Mouse (Mus musculus): ENCODE measurements at regions not wholly inside any gene's neighbourhood (a gene's known extent, or its start where the extent isn't known, plus 50 kb on each side); places are given as distances from the start of the nearest gene placed in this dataset.

DNA sequence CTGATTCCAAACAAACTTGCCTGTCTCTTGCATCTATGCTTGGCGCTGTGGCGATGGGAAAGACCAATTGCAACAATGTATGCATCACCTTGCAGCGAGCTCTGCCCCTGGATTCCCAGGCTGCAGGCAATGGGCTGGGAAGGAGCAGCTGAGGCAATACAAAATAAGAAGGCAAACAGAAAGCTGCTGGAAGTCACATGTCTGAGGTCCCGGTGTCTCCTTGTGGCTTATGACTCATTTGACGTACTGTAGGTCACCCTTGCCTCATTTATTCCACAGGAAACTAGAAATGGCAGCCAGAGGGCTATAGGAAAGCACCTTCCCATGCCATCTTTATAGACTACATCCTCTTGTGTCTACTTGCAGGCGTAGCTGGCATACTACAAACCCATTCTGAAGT, 140.9 kb downstream of the Chic2 start:
- H3K27me3 ChIP-seq (replicated peaks; ENCODE audit: control insufficient read depth, insufficient read depth, low read length), result no peaks in the 10 kb centered on the region
- H3K9ac ChIP-seq (ENCODE audit: low read depth, low read length), result no peak overlapping the region
- no peak for ATAC-seq
- 92% methylated on average over 6 of the region's 6 CpGs for WGBS
- H3K27ac ChIP-seq (ENCODE audit: low read depth, low read length), result no peak overlapping the region
- H3K4me1 ChIP-seq (ENCODE audit: control insufficient read depth, insufficient read depth, low read depth, low read length), result no peaks in the 10 kb centered on the region
- H3K4me2 ChIP-seq (ENCODE audit: low read length), result no peak overlapping the region
- H3K36me3 ChIP-seq (ENCODE audit: control insufficient read depth, insufficient read depth, low read length), result no peaks in the 10 kb centered on the region
- 0 out of 2 replicates have a peak, but pooled peaks cover 2% of the 10 kb centered on the region for H3K9me3 ChIP-seq (ENCODE audit: control insufficient read depth, low read length)
- no peak overlapping the region for H3K4me3 ChIP-seq (ENCODE audit: low read length)

- Histone ChIP-seq H3K4me1 (ENCODE audit: control insufficient read depth, insufficient read depth, low read depth, low read length) (no peaks in the 10 kb centered on the region), H3K36me3 (ENCODE audit: control insufficient read depth, insufficient read depth, low read length) (no peaks in the 10 kb centered on the region), H3K27me3 (replicated peaks; ENCODE audit: control insufficient read depth, insufficient read depth, low read length) (no peaks in the 10 kb centered on the region), H3K27ac (ENCODE audit: low read depth, low read length) (no peak overlapping the region), H3K4me2 (ENCODE audit: low read length) (no peak overlapping the region), H3K4me3 (ENCODE audit: low read length) (no peak overlapping the region), H3K9ac (ENCODE audit: low read depth, low read length) (no peak overlapping the region), H3K9me3 (ENCODE audit: control insufficient read depth, low read length) (no peaks in the 10 kb centered on the region)
- ATAC-seq, result no peak
- WGBS, result 88% methylated on average over 8 of the region's 8 CpGs
These were observed 147.4 kb downstream of the Chic2 start for GRCm38 (mm10) chr5:74897133-74897532.

- no peaks in the 10 kb centered on the region for H3K9me3 ChIP-seq (ENCODE audit: control insufficient read depth, low read length)
- H3K9ac ChIP-seq (ENCODE audit: low read depth, low read length), result no peak overlapping the region
- H3K27ac ChIP-seq (ENCODE audit: low read depth, low read length), result no peak overlapping the region
- H3K4me1 ChIP-seq (ENCODE audit: control insufficient read depth, insufficient read depth, low read depth, low read length), result no peaks in the 10 kb centered on the region
- no peak for ATAC-seq
- H3K4me2 ChIP-seq (ENCODE audit: low read length), result no peak overlapping the region
- H3K36me3 ChIP-seq (ENCODE audit: control insufficient read depth, insufficient read depth, low read length), result no peaks in the 10 kb centered on the region
- H3K4me3 ChIP-seq (ENCODE audit: low read length), result no peak overlapping the region
- WGBS, result 74% methylated on average over 5 of the region's 5 CpGs
- H3K27me3 ChIP-seq (replicated peaks; ENCODE audit: control insufficient read depth, insufficient read depth, low read length), result no peaks in the 10 kb centered on the region
These were observed 151.3 kb downstream of the Chic2 start for GRCm38 (mm10) chr5:74893276-74893675.

DNA sequence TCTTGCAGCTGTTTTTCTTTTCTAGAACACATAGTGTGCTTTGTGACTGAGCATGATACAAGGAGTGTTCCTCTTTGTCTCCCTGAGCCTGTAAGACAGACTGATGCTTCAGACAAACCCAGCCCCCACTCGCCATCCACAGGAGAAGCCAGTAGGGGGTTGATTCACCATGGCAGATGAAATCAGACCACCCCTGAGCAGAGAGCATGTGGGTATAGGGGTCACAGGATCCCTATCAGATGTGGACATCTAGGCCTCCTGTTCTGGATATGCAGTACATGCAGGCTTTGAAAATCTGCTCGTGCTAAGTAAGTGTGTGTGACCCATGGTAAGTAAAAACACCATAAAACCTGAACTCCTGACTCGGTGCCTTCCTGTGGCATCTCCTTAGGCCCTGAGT, 153.0 kb downstream of the Chic2 start:
- ATAC-seq, result no peak
- Histone ChIP-seq H3K4me1 (ENCODE audit: control insufficient read depth, insufficient read depth, low read depth, low read length) (no peaks in the 10 kb centered on the region), H3K27me3 (replicated peaks; ENCODE audit: control insufficient read depth, insufficient read depth, low read length) (no peaks in the 10 kb centered on the region), H3K27ac (ENCODE audit: low read depth, low read length) (no peak overlapping the region), H3K9ac (ENCODE audit: low read depth, low read length) (no peak overlapping the region), H3K36me3 (ENCODE audit: control insufficient read depth, insufficient read depth, low read length) (no peaks in the 10 kb centered on the region), H3K4me3 (ENCODE audit: low read length) (no peak overlapping the region), H3K4me2 (ENCODE audit: low read length) (no peak overlapping the region), H3K9me3 (ENCODE audit: control insufficient read depth, low read length) (no peaks in the 10 kb centered on the region)
- 35% methylated on average over 3 of the region's 3 CpGs for WGBS

GRCm38 (mm10) chr5:74888934-74889333, 155.6 kb downstream of the Chic2 start:
- H3K4me3 ChIP-seq (ENCODE audit: low read length), result no peak overlapping the region
- H3K36me3 ChIP-seq (ENCODE audit: control insufficient read depth, insufficient read depth, low read length), result no peaks in the 10 kb centered on the region
- H3K9me3 ChIP-seq (ENCODE audit: control insufficient read depth, low read length), result no peaks in the 10 kb centered on the region; the same call in 1 of the 2 replicates
- no peaks in the 10 kb centered on the region for H3K27me3 ChIP-seq (replicated peaks; ENCODE audit: control insufficient read depth, insufficient read depth, low read length)
- H3K4me1 ChIP-seq (ENCODE audit: control insufficient read depth, insufficient read depth, low read depth, low read length), result no peaks in the 10 kb centered on the region
- no peak overlapping the region for H3K9ac ChIP-seq (ENCODE audit: low read depth, low read length)
- WGBS, result 89% methylated on average over 8 of the region's 8 CpGs
- no peak for ATAC-seq
- no peak overlapping the region for H3K27ac ChIP-seq (ENCODE audit: low read depth, low read length)
- H3K4me2 ChIP-seq (ENCODE audit: low read length), result no peak overlapping the region

GRCm38 (mm10) chr5:74885958-74886357, 158.6 kb downstream of the Chic2 start:
- Histone ChIP-seq H3K4me3 (ENCODE audit: low read length) (no peak overlapping the region), H3K9me3 (ENCODE audit: control insufficient read depth, low read length) (no peaks in the 10 kb centered on the region; the same call in 1 of the 2 replicates), H3K9ac (ENCODE audit: low read depth, low read length) (no peak overlapping the region), H3K27me3 (replicated peaks; ENCODE audit: control insufficient read depth, insufficient read depth, low read length) (no peaks in the 10 kb centered on the region), H3K27ac (ENCODE audit: low read depth, low read length) (no peak overlapping the region), H3K36me3 (ENCODE audit: control insufficient read depth, insufficient read depth, low read length) (no peaks in the 10 kb centered on the region), H3K4me2 (ENCODE audit: low read length) (no peak overlapping the region), H3K4me1 (ENCODE audit: control insufficient read depth, insufficient read depth, low read depth, low read length) (no peaks in the 10 kb centered on the region)
- ATAC-seq, result no peak
- WGBS, result 84% methylated on average over 3 of the region's 3 CpGs

DNA sequence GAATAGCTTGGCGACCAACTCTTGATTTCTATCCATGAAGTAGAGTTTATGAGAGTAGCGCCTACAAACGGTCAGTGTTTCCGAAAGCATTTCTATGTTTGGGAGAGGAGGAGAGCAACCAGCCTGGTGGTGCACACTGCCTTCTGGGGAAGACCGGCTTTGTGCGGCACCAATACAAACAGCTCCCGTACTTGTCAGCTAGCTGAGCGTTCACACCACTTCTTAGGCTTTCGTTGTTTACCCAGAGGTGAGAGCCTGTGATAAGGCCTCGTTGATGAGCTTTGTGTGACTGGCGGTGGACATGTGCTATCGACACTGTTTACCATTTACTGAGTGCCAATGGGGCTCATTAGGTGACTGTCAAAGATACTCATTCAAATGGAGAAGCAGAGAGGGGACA, 162.0 kb downstream of the Chic2 start:
- 86% methylated on average over 12 of the region's 12 CpGs for WGBS
- Histone ChIP-seq H3K36me3 (ENCODE audit: control insufficient read depth, insufficient read depth, low read length) (no peaks in the 10 kb centered on the region), H3K4me1 (ENCODE audit: control insufficient read depth, insufficient read depth, low read depth, low read length) (peaks cover 1% of the 10 kb centered on the region), H3K4me2 (ENCODE audit: low read length) (no peak overlapping the region), H3K9me3 (ENCODE audit: control insufficient read depth, low read length) (no peaks in the 10 kb centered on the region; the same call in 1 of the 2 replicates), H3K27ac (ENCODE audit: low read depth, low read length) (no peak overlapping the region), H3K27me3 (replicated peaks; ENCODE audit: control insufficient read depth, insufficient read depth, low read length) (no peaks in the 10 kb centered on the region), H3K9ac (ENCODE audit: low read depth, low read length) (no peak overlapping the region), H3K4me3 (ENCODE audit: low read length) (no peak overlapping the region)
- no peak for ATAC-seq

DNA sequence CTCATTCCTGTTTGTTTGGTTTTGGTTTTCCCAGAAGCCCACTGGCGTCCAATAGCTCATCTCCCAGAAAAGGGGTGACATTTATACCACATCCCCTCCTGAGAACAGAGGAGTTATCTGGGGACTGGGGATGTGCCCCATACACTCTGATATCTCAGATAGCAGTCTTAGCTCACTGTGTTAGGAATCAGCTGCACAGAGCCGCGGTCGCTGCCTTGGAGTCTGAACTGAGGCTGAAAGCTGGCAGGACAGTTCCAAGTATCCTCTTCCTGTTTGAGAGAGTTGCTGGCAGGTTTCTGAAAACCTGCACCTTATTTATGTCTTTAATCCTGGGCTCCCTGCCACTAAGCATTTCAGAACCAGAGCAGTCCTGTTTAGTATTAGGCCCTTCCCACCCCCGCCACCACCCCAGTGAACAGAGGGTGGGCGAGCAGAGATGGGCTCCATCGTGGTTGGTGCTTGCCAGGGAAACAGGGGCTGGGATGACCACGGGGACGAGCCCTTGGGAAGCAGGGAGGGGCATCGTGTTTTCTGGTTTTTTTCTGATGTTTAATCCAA, 163.8 kb downstream of the Chic2 start:
- 80% methylated on average over 10 of the region's 10 CpGs for WGBS
- no peak overlapping the region for H3K9ac ChIP-seq (ENCODE audit: low read depth, low read length)
- H3K27ac ChIP-seq (ENCODE audit: low read depth, low read length), result no peak overlapping the region
- H3K4me2 ChIP-seq (ENCODE audit: low read length), result no peak overlapping the region
- no peaks in the 10 kb centered on the region; the same call in 1 of the 2 replicates for H3K9me3 ChIP-seq (ENCODE audit: control insufficient read depth, low read length)
- no peaks in the 10 kb centered on the region for H3K27me3 ChIP-seq (replicated peaks; ENCODE audit: control insufficient read depth, insufficient read depth, low read length)
- ATAC-seq, result no peak
- no peak overlapping the region for H3K4me3 ChIP-seq (ENCODE audit: low read length)
- H3K36me3 ChIP-seq (ENCODE audit: control insufficient read depth, insufficient read depth, low read length), result no peaks in the 10 kb centered on the region
- H3K4me1 ChIP-seq (ENCODE audit: control insufficient read depth, insufficient read depth, low read depth, low read length), result peaks cover 3% of the 10 kb centered on the region

DNA sequence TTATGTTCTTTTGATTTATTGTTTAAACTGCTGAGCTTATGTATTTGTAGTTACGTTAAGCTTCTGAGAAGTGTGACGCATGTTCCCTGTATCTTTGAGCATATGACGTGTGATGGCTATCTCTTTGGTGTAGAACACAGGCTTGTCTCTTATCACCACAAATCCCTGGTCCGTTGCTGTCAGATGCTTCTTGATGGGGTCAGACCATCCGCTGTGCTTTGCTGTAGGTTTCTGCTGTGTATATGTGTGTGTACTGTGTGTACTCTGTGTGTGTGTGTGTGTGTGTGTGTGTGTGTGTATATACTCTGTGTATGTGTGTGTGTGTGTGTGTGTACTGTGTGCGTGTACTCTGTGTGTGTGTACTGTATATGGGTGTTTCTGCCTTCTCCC, 164.5 kb downstream of the Chic2 start:
- H3K9ac ChIP-seq (ENCODE audit: low read depth, low read length), result no peak overlapping the region
- no peak overlapping the region for H3K27ac ChIP-seq (ENCODE audit: low read depth, low read length)
- H3K36me3 ChIP-seq (ENCODE audit: control insufficient read depth, insufficient read depth, low read length), result no peaks in the 10 kb centered on the region
- WGBS, result 81% methylated on average over 6 of the region's 6 CpGs
- H3K4me3 ChIP-seq (ENCODE audit: low read length), result no peak overlapping the region
- H3K27me3 ChIP-seq (replicated peaks; ENCODE audit: control insufficient read depth, insufficient read depth, low read length), result no peaks in the 10 kb centered on the region
- no peaks in the 10 kb centered on the region; the same call in 1 of the 2 replicates for H3K9me3 ChIP-seq (ENCODE audit: control insufficient read depth, low read length)
- ATAC-seq, result no peak
- peaks cover 3% of the 10 kb centered on the region for H3K4me1 ChIP-seq (ENCODE audit: control insufficient read depth, insufficient read depth, low read depth, low read length)
- H3K4me2 ChIP-seq (ENCODE audit: low read length), result no peak overlapping the region

Data from hindbrain, embryonic 16.5 days (tissue).